Mouse (Mus musculus) small intestine, adult 2 months (tissue): Measurements from ENCODE around the gene Gm49673.
"Not testable (repeated sequence)": the region's sequence is repeated elsewhere in the genome, so short reads cannot be mapped to it uniquely, and the experiment has no call there.

Source experiments
- CTCF ChIP-seq: fragments of 200-500 bp; IDR thresholded peaks from 2 replicates; pipeline ENCODE4 v1.5.1; 2012; ENCODE audit warnings: low read depth, mild to moderate bottlenecking, control low read depth, inconsistent platforms, low read length, moderate library complexity, mixed read lengths; ENCODE audit not compliant: insufficient replicate concordance, insufficient read length; ENCODE audit errors: extremely low read depth
- POLR2A ChIP-seq: fragments of 200-500 bp; IDR thresholded peaks from 2 replicates; pipeline ENCODE4 v1.6.1; 2012; ENCODE audit warnings: low read depth, mild to moderate bottlenecking, control low read depth, inconsistent platforms, low read length, moderate library complexity

GRCm38 (mm10) chr17:8140210-8140609 is 7.4 kb downstream of the Gm49673 start:
- not testable (repeated sequence) for TF ChIP-seq CTCF, POLR2A
